Mouse (Mus musculus) heart, postnatal 0 days (tissue): ENCODE measurements around the gene Gm43552. TPM values are rescaled to one million over a fixed set of nuclear protein-coding genes. Genes with fewer than 3 reads are reported as not detected.

Source experiments
- ATAC-seq: fragments of 200-750 bp; cut with Nextera tagmentation; 2 replicates; pipeline ENCODE4 v1.8.0; 2017; ENCODE audit warnings: low read depth, moderate number of reproducible peaks, moderate library complexity; ENCODE audit not compliant: insufficient read depth
- DNase-seq: peaks from one replicate; pipeline ENCODE4 v3.0.0-alpha.2; 2016; ENCODE audit warnings: low spot score
- H3K27ac ChIP-seq: fragments of 300-500 bp; sonication (generic); 2 replicates; pipeline ENCODE4 v1.5.1; 2014; ENCODE audit warnings: low read depth, mild to moderate bottlenecking
- H3K27me3 ChIP-seq: fragments of 300-500 bp; sonication (generic); 2 replicates; pipeline ENCODE4 v1.6.1; 2014; ENCODE audit warnings: low read length, mixed read lengths; ENCODE audit not compliant: control insufficient read depth, insufficient read depth
- H3K36me3 ChIP-seq: fragments of 300-500 bp; sonication (generic); replicated peaks from 2 replicates; pipeline ENCODE4 v1.6.1; 2014; ENCODE audit warnings: low read length, mixed read lengths; ENCODE audit not compliant: control insufficient read depth, insufficient read depth
- H3K4me1 ChIP-seq: fragments of 300-500 bp; sonication (generic); 2 replicates; pipeline ENCODE4 v1.6.1; 2014; ENCODE audit warnings: antibody characterized with exemption; ENCODE audit not compliant: control insufficient read depth, insufficient read depth
- H3K4me2 ChIP-seq: fragments of 300-500 bp; sonication (generic); 2 replicates; pipeline ENCODE4 v1.6.1; 2014; ENCODE audit warnings: low read depth, mild to moderate bottlenecking, low read length, moderate library complexity
- H3K4me3 ChIP-seq: fragments of 300-500 bp; sonication (generic); 2 replicates; pipeline ENCODE4 v1.5.1; 2014; ENCODE audit warnings: low read depth, low read length
- H3K9ac ChIP-seq: fragments of 300-500 bp; sonication (generic); replicated peaks from 2 replicates; pipeline ENCODE4 v1.6.1; 2014; ENCODE audit warnings: low read depth, low read length, mixed read lengths
- H3K9me3 ChIP-seq: fragments of 300-500 bp; sonication (generic); replicated peaks from 2 replicates; pipeline ENCODE4 v1.6.1; 2016; ENCODE audit warnings: low read length; ENCODE audit not compliant: control insufficient read depth
- CTCF ChIP-seq: IDR thresholded peaks from 2 replicates; pipeline ENCODE4 v1.5.1; 2016; ENCODE audit warnings: antibody characterized with exemption, control low read depth, low read depth
- EP300 ChIP-seq: IDR thresholded peaks from 2 replicates; pipeline ENCODE4 v1.6.1; 2016; ENCODE audit warnings: antibody characterized with exemption, low read depth
- WGBS: fragments of 180-500 bp; shearing (Covaris S2); extraction: QIAGEN DNeasy Blood & Tissue Kit; methylation state at CpG from one replicate; pipeline ENCODE4 v1.1.7; 2014; 5-methylcytosine and 5-hydroxymethylcytosine counted together
- polyA plus RNA-seq: library from polyadenylated mRNA; unstranded; fragments of >200 nt; fragmentation: Nextera tagmentation; extraction: Ambion mirVana; gene quantifications from 2 replicates; pipeline ENCODE4 v1.2.1, GENCODE M21; 2015
- total RNA-seq: library from RNA; depleted of rRNA; stranded (reverse); fragments of >200 nt; gene quantifications from 2 replicates; pipeline ENCODE4 v1.2.3, GENCODE M21; 2014; ENCODE audit warnings: low replicate concordance

Gm43552 gene
- total and polyA plus RNA-seq, 2 experiments from 2014 or later = not detected

- WGBS = 79% methylated on average over 6 of the region's 6 CpGs
- no peaks in the 10 kb centered on the region for H3K9me3 ChIP-seq
- no peaks in the 10 kb centered on the region for H3K27me3 ChIP-seq
- no peak overlapping the region for H3K9ac ChIP-seq
- ATAC-seq = no peak
- no peaks in the 10 kb centered on the region for H3K4me1 ChIP-seq
- H3K36me3 ChIP-seq = peaks cover 36% of the 10 kb centered on the region
- DNase-seq = no peak
- no peak overlapping the region for H3K4me2 ChIP-seq
- no peak for TF ChIP-seq EP300
- TF ChIP-seq CTCF = no peak
- no peak overlapping the region for H3K27ac ChIP-seq
- H3K4me3 ChIP-seq = no peak overlapping the region
These were observed 22.9 kb downstream of the Gm43552 start for GRCm38 (mm10) chr5:65469766-65470165.

GRCm38 (mm10) chr5:65466911-65467310 is 25.7 kb downstream of the Gm43552 start:
- H3K36me3 ChIP-seq = peaks cover 39% of the 10 kb centered on the region
- TF ChIP-seq EP300 (no peak), CTCF (no peak)
- ATAC-seq (no peak), DNase-seq (no peak)
- no peak overlapping the region for H3K4me3 ChIP-seq
- H3K4me2 ChIP-seq = no peak overlapping the region
- no peak overlapping the region for H3K27ac ChIP-seq
- WGBS = 62% methylated on average over 3 of the region's 3 CpGs
- no peaks in the 10 kb centered on the region for H3K9me3 ChIP-seq
- no peak overlapping the region for H3K9ac ChIP-seq
- H3K4me1 ChIP-seq = no peaks in the 10 kb centered on the region
- no peaks in the 10 kb centered on the region for H3K27me3 ChIP-seq

- ATAC-seq (no peak), DNase-seq (no peak)
- Histone ChIP-seq H3K9me3 (no peaks in the 10 kb centered on the region), H3K27me3 (no peaks in the 10 kb centered on the region), H3K4me2 (no peak overlapping the region), H3K4me3 (no peak overlapping the region), H3K27ac (peak overlapping the region; percentile 79), H3K9ac (no peak overlapping the region), H3K4me1 (peaks cover 38% of the 10 kb centered on the region), H3K36me3 (peaks cover 15% of the 10 kb centered on the region)
- WGBS = 86% methylated on average over 14 of the region's 14 CpGs
- no peak for TF ChIP-seq CTCF
- TF ChIP-seq EP300 = no peak
These were observed 32.3 kb downstream of the Gm43552 start for GRCm38 (mm10) chr5:65460361-65460760.

- ATAC-seq (peak; percentile 74), DNase-seq (peak; percentile 87)
- Histone ChIP-seq H3K27ac (peak overlapping the region; percentile 79), H3K4me2 (0 out of 2 replicates have a peak overlapping the region, but pooled peaks have one; percentile 15), H3K27me3 (no peaks in the 10 kb centered on the region), H3K4me1 (peaks cover 47% of the 10 kb centered on the region), H3K4me3 (no peak overlapping the region), H3K9me3 (no peaks in the 10 kb centered on the region), H3K36me3 (peaks cover 7% of the 10 kb centered on the region; the same call in 1 of the 2 replicates), H3K9ac (no peak overlapping the region)
- 56% methylated on average over 3 of the region's 3 CpGs for WGBS
- TF ChIP-seq CTCF (no peak), EP300 (peak; percentile 49; the same call in 1 of the 2 replicates)
These were observed 33.2 kb downstream of the Gm43552 start for GRCm38 (mm10) chr5:65459454-65459853.

- H3K9me3 ChIP-seq = no peaks in the 10 kb centered on the region
- H3K4me3 ChIP-seq = no peak overlapping the region
- H3K27ac ChIP-seq = peak overlapping the region; percentile 79
- H3K4me2 ChIP-seq = no peak overlapping the region
- H3K27me3 ChIP-seq = no peaks in the 10 kb centered on the region
- DNase-seq = peak; percentile 82
- TF ChIP-seq CTCF (no peak), EP300 (no peak)
- 27% methylated on average over 5 of the region's 5 CpGs for WGBS
- ATAC-seq = peak; percentile 63
- H3K9ac ChIP-seq = no peak overlapping the region
- peaks cover 47% of the 10 kb centered on the region for H3K4me1 ChIP-seq
- peaks cover 13% of the 10 kb centered on the region; the same call in 1 of the 2 replicates for H3K36me3 ChIP-seq
These were observed 34.8 kb downstream of the Gm43552 start for GRCm38 (mm10) chr5:65457846-65458245.
